Mouse (Mus musculus) stomach, postnatal 0 days (tissue): ENCODE measurements around the gene Gm13287. TPM values are rescaled to one million over a fixed set of nuclear protein-coding genes. Genes with fewer than 3 reads are reported as not detected.
"Not testable (repeated sequence)": the region's sequence is repeated elsewhere in the genome, so short reads cannot be mapped to it uniquely, and the experiment has no call there.

Source experiments
- ATAC-seq: fragments of 200-750 bp; cut with Nextera tagmentation; 2 replicates; pipeline ENCODE4 v1.8.0; 2017; ENCODE audit not compliant: low FRiP score, low TSS enrichment
- DNase-seq: peaks from one replicate; pipeline ENCODE4 v3.0.0-alpha.2; 2016; ENCODE audit warnings: low spot score
- H3K27ac ChIP-seq: fragments of 300-500 bp; sonication (generic); replicated peaks from 2 replicates; pipeline ENCODE4 v1.5.1; 2014; ENCODE audit warnings: mild to moderate bottlenecking, control low read depth
- H3K27me3 ChIP-seq: fragments of 300-500 bp; sonication (generic); 2 replicates; pipeline ENCODE4 v1.6.1; 2014; ENCODE audit warnings: low read length; ENCODE audit not compliant: control insufficient read depth, insufficient read depth
- H3K36me3 ChIP-seq: fragments of 300-500 bp; sonication (generic); 2 replicates; pipeline ENCODE4 v1.6.1; 2014; ENCODE audit warnings: low read length, mixed read lengths; ENCODE audit not compliant: control insufficient read depth, insufficient read depth
- H3K4me1 ChIP-seq: fragments of 300-500 bp; sonication (generic); replicated peaks from 2 replicates; pipeline ENCODE4 v1.6.1; 2014; ENCODE audit warnings: antibody characterized with exemption; ENCODE audit not compliant: control insufficient read depth, insufficient read depth
- H3K4me2 ChIP-seq: fragments of 300-500 bp; sonication (generic); replicated peaks from 2 replicates; pipeline ENCODE4 v1.6.1; 2014; ENCODE audit warnings: low read depth, mild to moderate bottlenecking, control low read depth, moderate library complexity
- H3K4me3 ChIP-seq: fragments of 300-500 bp; sonication (generic); 2 replicates; pipeline ENCODE4 v1.5.1; 2014; ENCODE audit warnings: low read depth, low read length, control low read depth
- H3K9ac ChIP-seq: fragments of 300-500 bp; sonication (generic); 2 replicates; pipeline ENCODE4 v1.6.1; 2014; ENCODE audit warnings: mild to moderate bottlenecking, low read length, control low read depth, mixed read lengths
- H3K9me3 ChIP-seq: fragments of 300-500 bp; sonication (generic); 2 replicates; pipeline ENCODE4 v1.6.1; 2016; ENCODE audit warnings: low read length; ENCODE audit not compliant: control insufficient read depth
- CTCF ChIP-seq: IDR thresholded peaks from 2 replicates; pipeline ENCODE4 v1.5.1; 2016; ENCODE audit warnings: antibody characterized with exemption, low read depth, mild to moderate bottlenecking, moderate library complexity
- EP300 ChIP-seq: optimal IDR thresholded peaks from 2 replicates; pipeline ENCODE3; 2016; ENCODE audit warnings: antibody characterized with exemption
- WGBS: fragments of 180-500 bp; shearing (Covaris S2); extraction: QIAGEN DNeasy Blood & Tissue Kit; methylation state at CpG from one replicate; pipeline ENCODE4 v1.1.7; 2014; 5-methylcytosine and 5-hydroxymethylcytosine counted together
- polyA plus RNA-seq: library from polyadenylated mRNA; unstranded; fragments of >200 nt; fragmentation: Nextera tagmentation; extraction: Ambion mirVana; gene quantifications from 2 replicates; pipeline ENCODE4 v1.2.1, GENCODE M21; 2015

Gm13287 gene
- polyA plus RNA-seq, 1 experiment from 2014 or later: not detected

DNA sequence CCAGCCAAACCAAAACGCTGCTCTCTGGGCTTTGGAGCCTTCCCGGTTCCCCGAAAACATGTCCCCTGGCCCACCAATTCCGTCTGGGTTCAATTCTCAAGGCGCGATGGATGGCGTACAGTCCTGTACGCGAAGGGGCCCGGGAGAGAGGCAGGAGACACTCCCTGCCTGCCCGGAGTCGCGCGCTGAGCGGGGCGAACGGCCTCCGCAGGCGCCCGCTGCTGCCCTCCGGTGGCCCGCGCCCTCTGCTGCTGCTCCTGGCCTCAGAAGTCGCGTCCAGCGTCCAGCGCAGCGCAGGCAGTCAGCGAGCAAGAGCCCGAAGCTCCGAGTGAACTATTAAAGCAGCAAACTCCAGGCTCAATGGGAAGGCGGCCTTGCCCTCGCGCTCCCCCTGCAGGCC, 2.7 kb downstream of the Gm13287 start:
- H3K9me3 ChIP-seq, H3K27me3 ChIP-seq, DNase-seq, H3K4me2 ChIP-seq, H3K9ac ChIP-seq, H3K4me1 ChIP-seq, ATAC-seq, H3K27ac ChIP-seq, H3K4me3 ChIP-seq, H3K36me3 ChIP-seq: not testable (repeated sequence)
- 3% methylated on average over 6 of the region's 34 CpGs for WGBS
- TF ChIP-seq CTCF: peak; percentile 46

GRCm38 (mm10) chr4:88815928-88816327, 12.9 kb downstream of the Gm13287 start, which contains the start of gene Ifna7:
Gene Ifna7, plus strand, starts transcription at chr4:88816228.
- no peaks in the 10 kb centered on the region for H3K4me1 ChIP-seq
- WGBS: 54% methylated on average over 3 of the region's 3 CpGs

GRCm38 (mm10) chr4:88819659-88820058, 16.6 kb downstream of the Gm13287 start, which contains the start of gene Ifna11:
Gene Ifna11, plus strand, starts transcription at chr4:88819959.
- no peak for ATAC-seq

More at GRCm38 (mm10) chr4:88815928-88816327, 12.9 kb downstream of the Gm13287 start, which contains the start of gene Ifna7:
- TF ChIP-seq EP300: no peak
- TF ChIP-seq CTCF: no peak
- H3K4me3 ChIP-seq: no peak within 1 kb of the TSS
- no peaks in the 10 kb centered on the region for H3K27me3 ChIP-seq
- H3K4me2 ChIP-seq: no peak within 1 kb of the TSS
- no peaks in the 10 kb centered on the region for H3K9me3 ChIP-seq
- ATAC-seq: no peak
- no peaks in the 10 kb centered on the region for H3K36me3 ChIP-seq
- DNase-seq: no peak
- no peak within 1 kb of the TSS for H3K27ac ChIP-seq
- H3K9ac ChIP-seq: no peak within 1 kb of the TSS

DNA sequence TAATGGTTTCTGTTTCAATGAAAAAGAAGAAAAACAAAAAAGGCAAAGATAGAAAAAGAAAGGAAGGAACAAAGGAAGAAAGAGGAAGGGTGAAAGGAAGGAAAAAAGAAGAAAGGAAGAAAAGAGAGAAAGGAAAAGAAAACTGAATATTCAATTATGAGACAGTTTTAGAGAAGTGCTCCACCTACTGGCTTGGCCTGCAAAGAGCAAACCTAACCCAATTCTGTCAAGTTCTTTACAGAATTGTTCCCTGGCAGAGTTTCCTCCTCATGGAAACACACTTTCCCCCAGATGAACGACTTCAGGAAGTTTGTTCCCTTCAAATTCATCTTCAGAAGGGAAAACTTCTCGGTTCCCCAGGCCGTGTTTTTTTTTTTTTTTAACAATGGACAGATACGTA, 19.9 kb downstream of the Gm13287 start:
- WGBS: 21% methylated on average over 4 of the region's 4 CpGs

More at GRCm38 (mm10) chr4:88819659-88820058, 16.6 kb downstream of the Gm13287 start, which contains the start of gene Ifna11:
- no peak for DNase-seq
- H3K4me2 ChIP-seq: no peak within 1 kb of the TSS
- no peaks in the 10 kb centered on the region for H3K36me3 ChIP-seq
- no peak within 1 kb of the TSS for H3K4me3 ChIP-seq
- no peaks in the 10 kb centered on the region for H3K27me3 ChIP-seq
- no peaks in the 10 kb centered on the region for H3K4me1 ChIP-seq
- no peak within 1 kb of the TSS for H3K9ac ChIP-seq
- 100% methylated on average over 1 of the region's 1 CpGs for WGBS
- H3K9me3 ChIP-seq: no peaks in the 10 kb centered on the region
- no peak for TF ChIP-seq EP300
- no peak within 1 kb of the TSS for H3K27ac ChIP-seq

GRCm38 (mm10) chr4:88827116-88827515, 24.1 kb downstream of the Gm13287 start, which contains the start of gene Ifna6:
Gene Ifna6, plus strand, starts transcription at chr4:88827416.
- not testable (repeated sequence) for H3K4me3 ChIP-seq, H3K9ac ChIP-seq, H3K4me2 ChIP-seq, H3K4me1 ChIP-seq, DNase-seq, ATAC-seq, H3K36me3 ChIP-seq, H3K27ac ChIP-seq, H3K9me3 ChIP-seq, H3K27me3 ChIP-seq

More for the DNA sequence above, 19.9 kb downstream of the Gm13287 start:
- Histone ChIP-seq H3K4me1 (no peaks in the 10 kb centered on the region), H3K4me3 (no peak overlapping the region), H3K36me3 (no peaks in the 10 kb centered on the region), H3K9ac (no peak overlapping the region), H3K27me3 (no peaks in the 10 kb centered on the region), H3K4me2 (no peak overlapping the region), H3K9me3 (no peaks in the 10 kb centered on the region), H3K27ac (no peak overlapping the region)
- no peak for ATAC-seq
- TF ChIP-seq CTCF (peak; percentile 71), EP300 (no peak)
- no peak for DNase-seq

- ATAC-seq (no peak), DNase-seq (peak; percentile 31)
- TF ChIP-seq CTCF (peak; percentile 66), EP300 (no peak)
- Histone ChIP-seq H3K9me3 (no peaks in the 10 kb centered on the region), H3K4me2 (no peak overlapping the region), H3K4me3 (no peak overlapping the region), H3K9ac (no peak overlapping the region), H3K27ac (no peak overlapping the region), H3K36me3 (no peaks in the 10 kb centered on the region), H3K4me1 (no peaks in the 10 kb centered on the region), H3K27me3 (no peaks in the 10 kb centered on the region)
- WGBS: 32% methylated on average over 4 of the region's 4 CpGs
These were observed 27.5 kb downstream of the Gm13287 start for GRCm38 (mm10) chr4:88830523-88830922.

DNA sequence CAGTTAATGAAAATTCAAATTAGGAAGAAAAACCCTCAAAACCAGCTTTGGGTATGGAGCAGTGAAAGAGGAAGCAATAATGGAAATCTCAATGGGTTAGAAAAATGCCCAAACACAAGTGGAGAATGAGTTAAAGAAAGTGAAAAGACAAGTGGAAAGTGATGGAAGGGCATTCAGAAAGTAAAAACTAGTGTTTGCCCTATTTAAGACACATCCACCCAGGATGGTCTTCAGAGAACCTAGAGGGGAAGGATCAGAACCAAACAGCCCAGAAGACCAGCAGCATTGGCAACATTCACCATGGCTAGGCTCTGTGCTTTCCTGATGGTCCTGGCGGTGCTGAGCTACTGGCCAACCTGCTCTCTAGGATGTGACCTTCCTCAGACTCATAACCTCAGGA, 32.2 kb downstream of the Gm13287 start, which contains the start of gene Ifna5:
Ifna5 (plus strand) TSS at position 301 of the 400 bp plus-strand sequence.
- not testable (repeated sequence) for H3K36me3 ChIP-seq, ATAC-seq, DNase-seq, H3K4me2 ChIP-seq, H3K4me1 ChIP-seq, H3K9ac ChIP-seq, H3K4me3 ChIP-seq, H3K27ac ChIP-seq, H3K27me3 ChIP-seq, H3K9me3 ChIP-seq
- WGBS: 64% methylated on average over 1 of the region's 1 CpGs
